Mouse (Mus musculus) cerebellum, adult 2 months (tissue): ENCODE data around the gene Mrpl35.

ENCODE experiments used
- CTCF ChIP-seq: fragments of 200-500 bp; IDR thresholded peaks from 2 replicates; pipeline ENCODE4 v1.5.1; 2011; ENCODE audit warnings: low read depth, mild to moderate bottlenecking, control low read depth, low read length, moderate library complexity, borderline replicate concordance; ENCODE audit not compliant: insufficient read depth
- POLR2A ChIP-seq: fragments of 200-500 bp; IDR thresholded peaks from 2 replicates; pipeline ENCODE4 v1.6.1; 2011; ENCODE audit warnings: low read length, control low read depth, borderline replicate concordance; ENCODE audit not compliant: insufficient read depth

GRCm38 (mm10) chr6:71803609-71804008 lies 23.2 kb downstream of the Mrpl35 start:
- TF ChIP-seq CTCF (no peak), POLR2A (no peak)
